Mouse (Mus musculus) regulatory T cell (primary cell): ENCODE measurements around the gene 9530003J23Rik.
"Not testable (repeated sequence)": the region's sequence is repeated elsewhere in the genome, so short reads cannot be mapped to it uniquely, and the experiment has no call there.

Experiments
- in situ Hi-C: fragments of 300-600 bp; cut with MboI, MseI; formaldehyde crosslinking; loops from one replicate; pipeline ENCODE4 v1.15.1; 2025; ENCODE audit warnings: high pct_unique_total_duplicates

The 9530003J23Rik gene

DNA sequence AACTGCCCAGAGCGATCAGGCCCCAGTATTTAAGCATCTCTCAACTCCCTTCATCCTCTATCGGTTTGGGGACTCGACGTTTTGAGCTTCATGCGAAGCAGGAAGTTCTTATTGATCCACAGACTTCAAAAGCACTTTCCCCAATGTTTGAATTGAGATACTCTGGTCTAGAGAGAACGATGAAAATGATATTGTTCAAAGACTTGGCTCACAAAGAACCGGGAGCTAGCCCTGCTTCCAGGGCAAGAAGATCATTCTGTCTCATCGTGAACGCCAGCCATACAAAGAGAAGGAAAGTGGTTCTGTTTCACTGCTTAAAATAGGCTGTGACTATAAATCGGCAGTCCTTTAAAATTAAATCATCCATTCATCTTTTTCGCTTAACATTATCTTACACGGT is at the start of gene 9530003J23Rik:
Gene 9530003J23Rik (minus strand): TSS at position 101 of the 400 bp plus-strand sequence.
- in situ Hi-C loops = no loop called here

DNA sequence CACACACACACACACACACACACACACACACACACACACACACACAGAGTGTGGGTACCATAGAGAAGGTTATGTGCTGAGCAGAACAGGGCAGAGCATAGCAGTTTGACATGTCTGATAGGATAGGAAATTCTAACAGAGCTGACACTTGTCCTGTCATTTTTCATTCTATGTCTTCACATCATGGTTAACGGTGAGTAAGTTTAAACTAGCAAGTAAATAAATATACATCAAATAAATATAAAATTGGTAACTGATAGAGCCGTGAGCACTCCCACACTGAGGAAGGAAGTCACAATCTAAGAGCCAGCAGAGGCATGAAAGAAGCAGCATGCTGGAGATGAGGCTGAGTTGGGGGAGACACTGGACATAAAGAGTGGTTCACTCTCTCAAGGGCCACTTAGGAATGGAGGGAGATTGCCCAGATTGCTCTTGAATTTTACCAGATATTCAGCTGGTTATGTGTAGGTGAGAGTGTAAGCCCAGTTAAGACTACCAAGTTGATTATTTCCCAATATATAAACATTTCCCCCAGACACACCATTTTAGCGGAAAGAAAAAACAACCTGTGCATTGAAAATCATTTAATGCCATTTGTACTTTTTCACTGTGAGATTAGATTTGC is 48.8 kb upstream of the 9530003J23Rik start:
- in situ Hi-C loops = no loop called here

DNA sequence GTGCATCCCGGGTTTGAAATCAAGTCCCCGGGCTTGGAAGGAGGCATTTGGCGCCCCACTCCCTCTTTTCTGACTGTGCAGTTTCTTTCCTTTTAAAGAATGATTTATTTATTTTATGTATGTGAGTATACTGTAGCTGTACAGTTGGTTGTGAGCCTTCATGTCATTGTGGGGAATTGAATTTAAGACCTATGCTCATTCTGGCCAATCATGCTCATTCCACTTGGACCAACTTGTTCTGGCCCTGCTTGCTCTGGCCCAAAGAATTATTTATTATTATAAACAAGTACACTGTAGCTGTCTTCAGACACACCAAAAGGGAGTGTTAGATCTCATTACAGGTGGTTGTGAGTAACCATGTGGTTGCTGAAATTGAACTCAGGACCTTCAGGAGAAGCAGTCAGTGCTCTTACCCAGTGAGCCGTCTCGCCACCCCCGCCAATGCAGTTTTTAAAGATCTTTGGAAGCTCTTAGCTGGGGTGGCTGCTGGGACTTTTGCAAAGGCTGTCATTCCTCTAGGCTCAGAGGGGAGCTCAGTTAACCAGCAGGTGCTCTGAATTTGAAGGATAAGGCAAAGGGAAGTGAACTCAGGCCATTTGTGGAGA is 48.0 kb upstream of the 9530003J23Rik start:
- in situ Hi-C loops = no loop called here

DNA sequence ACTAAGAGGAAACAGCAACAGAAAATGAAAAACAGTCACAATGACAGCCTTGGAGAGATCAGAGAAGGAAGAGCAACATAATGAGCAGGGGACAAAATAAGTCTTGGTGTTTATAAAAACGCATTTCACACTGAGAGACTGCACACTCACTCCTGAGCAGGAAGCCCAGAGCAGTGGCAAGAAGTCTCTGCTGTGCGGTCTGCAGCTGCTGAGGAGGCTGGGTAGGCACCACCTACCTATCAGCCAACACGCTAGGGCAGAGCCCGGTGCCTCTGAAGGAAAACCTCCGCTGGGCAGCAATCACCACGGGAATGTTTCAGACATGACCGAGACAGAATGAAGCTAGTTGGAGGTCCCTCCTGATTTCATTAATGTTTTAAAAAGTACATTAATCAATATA is 47.1 kb upstream of the 9530003J23Rik start:
- in situ Hi-C loops = not testable (repeated sequence)

DNA sequence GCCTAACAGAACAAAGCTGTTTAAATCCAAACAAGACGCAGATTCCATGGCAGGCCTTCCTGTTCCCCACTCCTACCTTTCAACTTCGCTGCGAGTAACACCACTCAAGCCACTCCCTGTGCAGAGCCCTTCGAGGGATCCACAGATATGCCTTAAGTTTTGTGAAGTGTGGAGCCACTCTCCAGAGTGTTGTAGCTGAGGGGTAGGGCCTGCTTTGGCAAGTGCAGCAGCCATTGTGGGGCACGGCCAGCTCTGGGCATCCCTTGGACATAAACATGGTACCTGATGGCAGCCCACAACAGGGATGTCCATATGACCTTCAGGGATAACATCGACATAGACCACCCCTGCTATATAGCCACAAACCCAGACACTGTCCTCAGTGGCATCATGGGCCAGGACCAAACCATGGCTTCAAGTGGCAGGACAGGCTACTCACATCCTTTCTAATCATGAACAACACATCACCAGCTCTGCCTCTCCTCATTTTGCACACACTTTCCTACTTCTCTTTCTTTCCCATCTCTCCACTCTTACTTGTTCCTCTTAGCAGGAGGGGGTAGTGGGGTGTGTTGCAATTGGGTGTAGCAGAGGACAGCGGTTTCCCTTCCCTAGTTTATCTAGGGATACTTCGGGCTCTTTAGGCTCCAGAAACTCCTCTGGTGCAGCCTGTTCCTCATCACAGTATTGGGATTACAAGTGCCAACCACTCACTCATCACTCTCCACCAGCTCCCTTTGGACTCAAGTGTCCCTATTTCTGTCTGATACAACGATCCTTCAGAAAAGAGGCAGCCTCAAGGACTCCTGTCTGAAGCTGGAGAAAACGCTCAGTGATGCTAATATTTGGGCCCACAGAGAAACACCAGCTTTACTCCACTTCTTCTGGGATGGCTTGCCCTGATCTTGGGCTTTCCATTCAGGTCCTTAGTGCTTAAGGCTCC is 46.3 kb upstream of the 9530003J23Rik start:
- in situ Hi-C loops = no loop called here

DNA sequence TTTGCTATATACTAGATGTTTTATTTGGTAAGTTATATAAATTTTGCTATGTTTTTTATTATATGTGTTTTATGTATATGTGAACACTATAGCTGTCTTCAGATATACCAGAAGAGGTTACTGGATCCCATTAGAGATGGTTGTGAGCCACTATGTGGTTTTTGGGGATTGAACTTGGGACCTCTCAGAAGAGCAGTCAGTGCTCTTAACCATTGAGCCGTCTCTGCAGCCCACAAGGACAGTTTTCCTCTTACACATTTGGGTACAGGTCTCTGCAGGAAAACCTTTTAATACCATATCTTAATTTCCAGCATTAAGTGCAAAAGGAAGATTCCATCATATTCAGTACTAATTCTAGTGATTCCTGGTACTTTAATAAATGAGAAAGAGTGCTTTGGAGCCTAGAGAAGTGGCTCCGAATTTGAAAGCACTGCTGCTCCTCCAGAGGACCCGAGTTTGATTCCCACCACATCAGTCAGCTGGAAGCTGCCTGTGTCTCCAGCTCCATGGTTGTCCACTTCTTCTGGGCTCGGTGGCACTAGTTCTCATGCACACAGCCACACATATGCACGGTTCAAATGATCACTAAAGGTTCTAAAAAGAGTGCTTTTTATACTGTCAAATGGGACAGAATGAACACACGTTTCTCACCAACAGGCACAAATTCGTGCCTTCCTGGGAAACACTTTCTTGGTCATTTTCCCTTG is 45.5 kb upstream of the 9530003J23Rik start:
- in situ Hi-C loops = no loop called here

DNA sequence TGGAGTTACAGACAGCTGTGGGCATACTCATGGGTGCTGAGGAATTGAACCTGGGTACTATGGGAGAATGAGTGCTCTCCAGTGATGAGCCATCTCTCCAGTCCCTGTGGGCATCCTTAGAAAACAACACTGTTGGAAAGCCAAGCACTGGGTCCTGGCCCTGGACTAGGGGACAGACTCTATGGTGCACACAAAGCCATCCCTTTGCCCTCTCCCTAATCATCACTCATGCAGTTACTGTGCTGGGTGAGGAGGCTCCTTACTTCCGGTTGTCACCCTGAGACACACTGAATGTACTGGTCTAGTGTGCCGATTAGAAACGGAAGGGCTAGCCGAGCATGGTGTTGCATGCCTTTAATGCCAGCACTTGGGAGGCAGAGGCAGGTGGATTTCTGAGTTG is 44.7 kb upstream of the 9530003J23Rik start:
- in situ Hi-C loops = not testable (repeated sequence)

DNA sequence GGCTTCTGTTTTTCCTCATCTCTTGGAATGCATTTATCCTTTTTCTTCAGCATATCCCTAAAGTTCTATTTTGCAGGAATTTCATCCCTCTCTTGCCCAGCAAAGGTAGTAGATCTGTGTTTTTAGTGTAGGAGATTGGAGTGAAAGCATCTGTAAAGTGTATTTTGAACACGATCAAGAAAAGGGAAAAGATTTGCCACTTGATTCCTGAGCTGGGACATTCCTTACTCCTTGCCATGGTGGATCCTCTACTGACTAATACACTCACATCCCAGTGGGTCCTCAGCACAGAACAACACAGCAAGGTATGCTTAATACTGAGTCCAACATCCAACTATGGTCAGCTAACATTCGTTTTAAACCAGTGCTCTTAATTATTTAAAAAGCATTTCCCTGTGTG is 44.0 kb upstream of the 9530003J23Rik start:
- in situ Hi-C loops = no loop called here

DNA sequence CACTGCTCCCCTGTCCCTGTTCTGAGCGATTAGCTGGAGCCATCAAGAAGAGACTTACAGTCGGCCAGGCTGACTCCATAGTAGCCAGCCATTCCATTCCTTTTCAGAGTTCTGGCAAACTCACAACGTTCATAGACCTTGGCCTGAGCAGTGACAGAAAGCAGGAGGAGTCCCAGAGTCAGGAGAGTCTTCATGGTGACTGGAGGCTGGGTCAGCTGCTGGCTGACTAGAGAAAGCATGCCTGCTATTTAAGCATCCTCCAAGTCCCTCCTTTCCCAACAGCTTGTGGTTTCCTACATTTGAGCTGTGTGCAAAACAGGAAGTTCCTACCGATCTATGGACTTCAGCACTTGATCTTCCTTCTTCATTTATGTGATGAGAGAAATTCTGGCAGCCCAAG is 43.5 kb upstream of the 9530003J23Rik start, which contains the start of gene Lyz2:
Gene Lyz2 (minus strand): TSS at position 273 of the 400 bp plus-strand sequence.
- in situ Hi-C loops = no loop called here

DNA sequence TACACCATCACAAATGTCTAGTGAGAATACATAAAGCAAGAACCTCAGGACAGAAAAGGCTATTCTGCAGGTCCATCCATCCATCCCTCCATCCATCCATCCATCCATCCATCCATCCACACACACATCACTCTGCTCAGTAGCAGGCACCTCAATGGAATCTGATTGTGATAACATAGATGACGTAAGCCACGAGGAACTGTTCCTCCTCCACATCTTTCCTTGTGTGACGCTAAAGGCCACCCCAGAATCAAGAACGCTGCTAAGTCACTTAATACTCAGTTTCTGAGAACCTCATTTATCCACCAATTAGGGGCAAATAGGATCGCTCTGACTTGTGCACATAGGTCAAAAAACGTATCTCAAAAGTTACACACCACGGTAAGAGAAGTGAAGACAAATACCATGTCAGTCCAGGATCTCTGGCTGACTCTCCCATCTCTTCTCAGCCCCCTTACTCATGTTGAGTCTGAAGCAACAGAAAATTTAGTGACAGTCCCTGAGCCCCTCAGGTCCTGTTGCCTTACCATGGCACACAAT is 42.9 kb upstream of the 9530003J23Rik start:
- in situ Hi-C loops = no loop called here

DNA sequence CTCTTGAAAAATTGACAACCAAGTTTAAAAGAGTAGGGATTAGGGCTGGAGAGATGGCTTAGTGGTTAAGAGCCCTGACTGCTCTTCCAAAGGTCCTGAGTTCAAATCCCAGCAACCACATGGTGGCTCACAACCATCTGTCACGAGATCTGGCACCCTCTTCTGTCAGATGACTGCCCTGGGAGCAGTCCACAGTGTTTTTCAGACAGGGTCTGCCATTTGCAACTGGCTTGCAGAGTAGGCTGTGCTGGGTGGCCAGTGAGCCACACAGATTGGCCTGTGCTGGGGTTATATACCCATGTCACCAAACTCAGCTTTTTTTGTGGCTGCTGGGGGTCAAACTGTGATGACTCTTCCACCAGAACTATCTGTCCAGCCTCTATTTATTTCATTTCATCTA is 41.5 kb upstream of the 9530003J23Rik start:
- in situ Hi-C loops = no loop called here

DNA sequence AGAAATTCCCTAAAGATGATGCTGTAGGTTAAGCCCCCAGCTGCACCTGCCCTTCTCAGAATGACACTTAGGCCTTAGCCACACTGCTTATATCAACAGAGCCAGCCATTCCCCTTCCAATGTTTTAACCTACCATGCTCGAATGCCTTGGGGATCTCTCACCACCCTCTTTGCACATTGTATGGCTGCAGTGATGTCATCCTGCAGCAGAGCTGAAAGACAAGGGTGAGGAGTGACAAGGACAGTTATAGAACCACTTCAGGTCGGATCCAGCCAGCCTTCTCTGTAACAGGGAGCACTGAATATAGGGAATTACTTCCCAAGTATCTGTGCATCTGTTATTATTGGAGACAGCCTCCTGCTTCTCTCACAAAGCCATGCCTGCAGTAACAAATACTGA is 40.0 kb upstream of the 9530003J23Rik start:
- in situ Hi-C loops = not testable (repeated sequence)

DNA sequence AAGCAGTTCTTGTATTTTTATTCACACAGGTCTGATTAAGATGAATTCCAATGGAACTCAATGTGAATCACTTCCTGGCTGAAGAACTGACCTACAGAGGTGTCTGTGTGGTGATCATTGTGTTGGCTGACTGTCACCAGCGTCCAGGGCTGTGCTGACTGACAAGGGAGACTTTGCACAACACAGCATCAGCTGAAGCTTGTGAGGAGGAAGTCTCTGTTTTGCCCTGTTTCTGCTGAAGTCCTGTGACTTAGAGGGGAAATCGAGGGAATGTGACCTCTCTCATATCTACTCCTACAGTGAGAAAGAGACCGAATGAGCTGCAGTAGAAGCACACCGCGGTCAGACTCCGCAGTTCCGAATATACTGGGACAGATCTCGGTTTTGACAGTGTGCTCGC is 39.3 kb upstream of the 9530003J23Rik start:
- in situ Hi-C loops = not testable (repeated sequence)

DNA sequence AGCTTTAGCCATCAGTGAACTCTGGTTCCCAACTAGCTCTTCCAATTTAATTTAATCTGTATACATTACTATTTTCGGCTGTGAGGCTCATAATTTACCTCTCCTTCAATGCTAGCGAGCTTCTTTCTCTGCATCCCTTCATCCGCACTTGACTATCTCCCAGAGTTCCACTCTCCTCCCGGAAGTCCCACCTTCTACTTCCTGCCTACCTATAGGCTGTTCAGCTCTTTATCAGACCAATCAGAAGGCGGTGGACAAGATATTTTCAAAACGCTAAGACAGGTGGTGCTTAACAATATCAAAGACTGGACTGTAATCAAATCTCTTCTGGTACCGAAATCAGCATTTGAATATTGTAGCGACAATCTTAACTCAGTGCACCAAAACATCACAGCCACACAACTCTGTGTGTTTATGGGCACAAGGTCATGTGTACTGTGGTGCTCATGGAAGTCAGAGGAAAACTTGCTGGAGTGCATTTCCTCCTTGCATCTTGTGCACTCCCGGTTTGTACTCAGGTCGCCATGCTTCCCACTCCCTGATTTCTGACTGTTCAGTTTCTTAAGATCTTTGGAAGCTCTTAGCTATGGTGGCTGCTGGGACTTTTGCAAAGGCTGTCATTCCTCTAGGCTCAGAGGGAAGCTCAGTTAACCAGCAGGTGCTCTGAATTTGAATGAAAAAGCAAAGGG is 37.3 kb upstream of the 9530003J23Rik start:
- in situ Hi-C loops = no loop called here

DNA sequence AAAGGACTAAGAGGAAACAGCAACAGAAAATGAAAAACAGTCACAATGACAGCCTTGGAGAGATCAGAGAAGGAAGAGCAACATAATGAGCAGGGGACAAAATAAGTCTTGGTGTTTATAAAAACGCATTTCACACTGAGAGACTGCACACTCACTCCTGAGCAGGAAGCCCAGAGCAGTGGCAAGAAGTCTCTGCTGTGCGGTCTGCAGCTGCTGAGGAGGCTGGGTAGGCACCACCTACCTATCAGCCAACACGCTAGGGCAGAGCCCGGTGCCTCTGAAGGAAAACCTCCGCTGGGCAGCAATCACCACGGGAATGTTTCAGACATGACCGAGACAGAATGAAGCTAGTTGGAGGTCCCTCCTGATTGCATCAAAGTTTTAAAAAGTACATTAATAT is 36.1 kb upstream of the 9530003J23Rik start:
- in situ Hi-C loops = not testable (repeated sequence)

DNA sequence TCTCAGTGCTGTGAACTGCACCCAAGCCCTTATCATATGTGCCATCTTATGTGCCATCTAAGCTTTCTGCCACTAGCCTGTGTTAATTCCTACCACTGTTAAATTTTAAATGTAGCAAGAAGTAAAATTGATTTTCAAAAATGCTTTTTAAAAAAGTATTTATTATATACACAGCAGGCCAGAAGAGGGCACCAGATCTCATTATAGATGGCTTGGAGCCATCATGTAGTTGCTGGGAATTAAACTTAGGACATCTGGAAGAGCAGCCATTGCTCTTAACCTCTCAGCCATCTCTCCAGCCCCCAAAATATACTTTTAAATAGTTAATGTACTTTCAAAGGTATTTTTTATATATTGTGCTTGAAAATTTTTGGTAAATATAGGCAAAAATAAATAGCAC is 33.5 kb upstream of the 9530003J23Rik start:
- in situ Hi-C loops = no loop called here

DNA sequence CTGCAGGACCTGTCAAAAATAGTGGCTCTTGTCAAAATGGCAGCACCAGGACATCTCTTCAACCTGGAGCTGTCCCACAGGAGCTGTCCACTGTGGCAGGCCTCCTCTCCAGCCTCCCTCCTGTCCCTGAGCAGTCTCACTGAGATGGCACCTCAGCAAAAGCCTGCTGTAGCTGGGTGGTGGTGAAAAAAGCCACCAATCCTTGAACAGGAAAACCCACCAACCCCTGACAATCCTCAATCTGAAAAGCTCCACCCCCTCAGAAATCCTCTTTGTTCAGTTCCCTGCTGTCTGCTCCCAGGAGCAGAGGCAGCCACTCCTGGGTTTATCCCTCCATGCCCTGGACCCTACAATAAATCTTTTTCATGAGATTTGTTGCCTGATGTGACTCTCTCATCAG is 21.4 kb upstream of the 9530003J23Rik start:
- in situ Hi-C loops = no loop called here

DNA sequence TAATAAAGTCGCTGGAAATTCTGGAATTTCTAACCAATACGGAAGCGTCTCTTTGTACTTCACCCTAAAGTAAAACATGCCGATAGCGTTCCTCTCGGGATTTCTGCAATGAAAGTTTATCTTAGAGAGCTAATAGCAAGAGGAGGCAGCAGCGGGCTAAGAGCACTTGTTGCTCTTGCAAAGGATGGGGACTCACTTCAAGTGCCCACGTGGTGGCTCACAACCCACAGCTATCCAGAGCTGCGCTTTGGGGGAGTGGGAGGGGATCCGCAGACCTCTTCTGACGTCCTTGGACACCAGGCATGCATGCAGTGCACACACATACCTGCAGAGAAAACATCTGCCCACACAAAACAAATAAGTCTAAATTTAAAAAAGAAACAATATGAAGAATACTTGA is 2.6 kb downstream of the 9530003J23Rik start:
- in situ Hi-C loops = no loop called here

DNA sequence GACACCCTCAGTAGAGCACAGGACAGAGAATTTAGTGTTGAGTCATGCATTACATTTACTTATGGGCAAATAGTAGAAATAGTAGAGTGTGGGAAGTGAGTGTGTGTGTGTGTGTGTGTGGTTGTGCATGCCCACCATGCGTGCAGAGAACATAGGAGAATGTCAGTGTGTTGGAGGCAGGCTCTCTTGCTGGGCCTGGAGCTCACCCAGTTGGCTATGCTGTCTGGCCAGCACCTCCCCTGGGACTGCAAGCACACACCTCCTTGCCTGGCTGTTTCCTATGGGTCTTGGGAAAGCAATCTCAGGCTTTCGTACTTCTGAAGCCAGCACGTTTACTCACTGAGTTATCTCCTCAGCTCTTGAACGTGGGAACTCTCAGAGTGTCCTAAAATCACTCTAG is 3.7 kb downstream of the 9530003J23Rik start:
- in situ Hi-C loops = no loop called here

DNA sequence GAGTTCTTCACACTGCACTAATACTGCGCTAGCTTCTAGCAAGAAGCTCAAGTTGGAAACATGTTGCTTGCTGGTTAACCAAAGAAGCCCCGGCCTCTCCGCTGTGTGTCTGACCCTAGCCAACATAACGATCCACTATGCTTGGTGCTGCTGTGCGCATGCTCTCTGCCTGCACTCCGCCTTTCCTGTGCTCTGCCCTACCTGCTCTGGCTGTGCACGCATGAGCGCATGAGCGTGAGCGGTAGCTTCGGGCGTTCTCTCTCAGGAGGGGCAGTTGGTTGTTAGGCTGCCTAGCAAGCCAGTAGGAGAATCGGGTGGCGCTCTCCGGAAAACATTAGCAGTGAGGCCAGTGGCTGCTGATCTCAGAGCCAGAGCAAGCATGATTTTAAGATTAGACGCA is 8.7 kb downstream of the 9530003J23Rik start:
- in situ Hi-C loops = no loop called here

DNA sequence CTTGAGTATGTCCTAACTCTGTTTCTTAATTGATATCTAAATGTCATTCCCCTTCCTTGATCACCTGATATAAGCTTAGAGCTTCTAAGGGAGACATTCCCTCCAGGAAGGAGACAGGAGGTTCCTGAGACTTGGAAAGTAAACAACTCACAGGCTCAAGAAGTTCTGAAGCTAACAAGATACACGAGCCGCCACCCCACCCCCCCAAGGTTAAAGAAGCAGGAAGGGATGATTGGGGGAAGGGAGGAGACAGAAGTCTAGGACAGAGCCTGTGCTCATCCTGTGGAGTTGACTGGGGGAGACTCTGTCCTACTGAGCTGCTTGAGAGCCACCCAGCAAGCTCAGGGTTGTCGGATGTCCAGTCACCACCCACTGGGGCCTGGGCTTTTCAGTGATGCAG is 12.5 kb downstream of the 9530003J23Rik start:
- in situ Hi-C loops = no loop called here
